Mouse (Mus musculus): ENCODE data around the gene Ttc23.
A peak's percentile ranks its signal among the peaks of the same experiment; 100 is the strongest.

Ttc23 gene

GRCm38 (mm10) chr7:67699301-67699700 is 52.1 kb downstream of the Ttc23 start:
- DNase-seq: no peak

GRCm38 (mm10) chr7:67700846-67701245 is 53.6 kb downstream of the Ttc23 start:
- DNase-seq: peak; percentile 53

- no peak for DNase-seq
Measured at GRCm38 (mm10) chr7:67701252-67701914, 54.2 kb downstream of the Ttc23 start.

DNA sequence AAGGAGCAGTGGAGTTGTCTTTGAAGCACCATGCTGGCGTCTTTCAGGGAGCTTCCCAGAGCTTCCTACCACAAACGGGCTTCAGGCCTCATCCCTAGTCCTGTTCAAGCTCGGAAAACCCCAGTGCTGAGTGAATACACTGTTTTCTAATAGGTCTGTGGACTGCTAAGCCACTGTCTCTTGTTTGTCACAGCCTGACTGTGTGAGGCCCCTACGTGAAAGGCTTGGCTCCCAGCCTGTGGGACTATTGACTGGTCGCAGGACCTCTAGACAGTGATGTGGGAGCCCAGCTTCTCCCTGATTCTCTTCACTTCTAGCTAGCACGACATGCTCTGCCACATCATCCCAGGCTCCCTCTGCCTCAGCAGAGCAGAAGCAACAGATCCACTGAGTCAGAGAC is 61.0 kb downstream of the Ttc23 start:
- no peak for DNase-seq

GRCm38 (mm10) chr7:67710216-67710615 is 63.0 kb downstream of the Ttc23 start:
- DNase-seq: no peak

- peak; percentile 18 for DNase-seq
Measured at GRCm38 (mm10) chr7:67713820-67714510, 66.8 kb downstream of the Ttc23 start.

GRCm38 (mm10) chr7:67715176-67715575 is 68.0 kb downstream of the Ttc23 start:
- peak; percentile 48 for DNase-seq

GRCm38 (mm10) chr7:67716213-67716878 is 69.1 kb downstream of the Ttc23 start:
- no peak for DNase-seq

GRCm38 (mm10) chr7:67716925-67717324 is 69.7 kb downstream of the Ttc23 start:
- DNase-seq: no peak

GRCm38 (mm10) chr7:67717520-67717919 is 70.3 kb downstream of the Ttc23 start:
- DNase-seq: no peak

- DNase-seq: no peak
Measured at GRCm38 (mm10) chr7:67718804-67719203, 71.6 kb downstream of the Ttc23 start.

- no peak for DNase-seq
Measured at GRCm38 (mm10) chr7:67722163-67722562, 75.0 kb downstream of the Ttc23 start.

- DNase-seq: no peak
Measured at GRCm38 (mm10) chr7:67724536-67724935, 77.3 kb downstream of the Ttc23 start.

GRCm38 (mm10) chr7:67725016-67725415 is 77.8 kb downstream of the Ttc23 start:
- no peak for DNase-seq

- DNase-seq: no peak
Measured at GRCm38 (mm10) chr7:67728203-67728602, 81.0 kb downstream of the Ttc23 start.

GRCm38 (mm10) chr7:67728809-67729208 is 81.6 kb downstream of the Ttc23 start:
- no peak for DNase-seq

GRCm38 (mm10) chr7:67730431-67731110 is 83.4 kb downstream of the Ttc23 start:
- DNase-seq: no peak

DNA sequence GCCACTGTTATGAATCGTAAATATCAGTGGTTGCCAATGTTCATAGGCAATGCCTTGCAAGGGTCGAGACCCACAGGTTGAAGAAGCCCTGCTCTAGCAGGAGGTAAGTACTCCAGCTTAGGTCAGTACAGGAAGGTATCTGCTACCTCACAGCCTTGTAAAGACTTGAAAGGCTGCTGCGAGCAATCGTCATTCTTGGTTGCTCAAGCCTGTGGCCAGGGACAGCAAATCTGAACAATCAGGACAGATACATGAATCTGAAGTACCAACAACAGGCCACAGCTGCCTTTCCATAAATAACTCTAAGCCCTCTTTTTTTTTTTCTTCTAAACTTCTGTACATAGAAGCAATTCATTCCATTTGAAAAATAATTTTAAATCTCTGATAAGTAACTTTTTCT is 85.1 kb downstream of the Ttc23 start:
- DNase-seq: no peak

- peak; percentile 17 for DNase-seq
Measured at GRCm38 (mm10) chr7:67740382-67740781, 93.2 kb downstream of the Ttc23 start.

GRCm38 (mm10) chr7:67740796-67741195 is 93.6 kb downstream of the Ttc23 start:
- peak; percentile 6 for DNase-seq

- DNase-seq: no peak
Measured at GRCm38 (mm10) chr7:67741706-67742105, 94.5 kb downstream of the Ttc23 start.

- no peak for DNase-seq
Measured at GRCm38 (mm10) chr7:67747731-67748305, 100.6 kb downstream of the Ttc23 start.
